Mouse (Mus musculus) G1E (cell line): ENCODE results near the gene N6amt1.

Source experiments
- CTCF ChIP-seq: IDR thresholded peaks from 2 replicates; pipeline ENCODE4 v1.5.1; 2012; ENCODE audit warnings: low read depth, low read length, inconsistent platforms, mixed read lengths
- GATA1 ChIP-seq: IDR thresholded peaks from 2 replicates; pipeline ENCODE4 v1.6.1; 2012; ENCODE audit warnings: borderline replicate concordance, low read length, inconsistent platforms, mixed read lengths
- POLR2AphosphoS5 ChIP-seq: IDR thresholded peaks from 2 replicates; pipeline ENCODE4 v1.6.1; 2012; ENCODE audit warnings: low read depth, low read length, inconsistent platforms; ENCODE audit not compliant: insufficient replicate concordance

DNA sequence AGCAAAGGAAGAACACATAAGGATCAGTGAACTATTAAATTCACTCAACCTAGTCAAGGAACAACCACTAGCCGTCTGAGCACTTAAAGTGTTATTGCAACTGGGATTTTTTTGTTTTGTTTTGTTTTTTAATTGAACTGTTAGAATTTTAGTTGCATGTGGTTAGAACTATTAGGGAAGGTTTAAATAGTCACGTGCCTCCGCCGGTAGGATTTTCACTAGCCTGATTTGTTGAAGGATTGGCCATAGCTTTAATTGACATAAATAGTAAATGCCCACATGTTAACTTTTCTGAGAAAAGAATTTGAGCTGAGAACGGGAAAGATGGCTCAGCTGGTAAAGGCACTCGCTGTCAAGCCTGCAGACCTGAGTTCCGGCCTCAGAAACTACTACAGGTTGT is 763 bp downstream of the N6amt1 start:
- TF ChIP-seq GATA1 (no peak), CTCF (no peak), POLR2AphosphoS5 (no peak)
